Mouse (Mus musculus): ENCODE measurements around the gene Speer4e. TPM values are rescaled to one million over a fixed set of nuclear protein-coding genes. Genes with fewer than 3 reads are reported as not detected.
"Not testable (repeated sequence)": the region's sequence is repeated elsewhere in the genome, so short reads cannot be mapped to it uniquely, and the experiment has no call there.

Gene Speer4e
- total RNA-seq (2021), result not detected
- long read RNA-seq, experiment 1, result 0 reads
- long read RNA-seq, experiment 2, result 0 reads

- DNase-seq (ENCODE audit: low spot score), result not testable (repeated sequence)
Measured at GRCm38 (mm10) chr5:14938329-14938728, at the start of gene Speer4e. Speer4e (minus strand) TSS chr5:14938429.

- not testable (repeated sequence) for DNase-seq (ENCODE audit: low spot score)
Measured at GRCm38 (mm10) chr5:14986649-14987387, 48.6 kb upstream of the Speer4e start.

GRCm38 (mm10) chr5:14978835-14979234 lies 40.6 kb upstream of the Speer4e start, which contains the start of gene Gm10354:
Gm10354 (minus strand) TSS chr5:14978935.
- not testable (repeated sequence) for DNase-seq (ENCODE audit: low spot score)

- DNase-seq (ENCODE audit: low spot score), result not testable (repeated sequence)
Measured at GRCm38 (mm10) chr5:14977368-14977767, 39.1 kb upstream of the Speer4e start.

GRCm38 (mm10) chr5:14975294-14975693 lies 37.1 kb upstream of the Speer4e start:
- not testable (repeated sequence) for DNase-seq (ENCODE audit: low spot score)

- DNase-seq (ENCODE audit: low spot score), result not testable (repeated sequence)
Measured at GRCm38 (mm10) chr5:14972841-14973240, 34.6 kb upstream of the Speer4e start.

GRCm38 (mm10) chr5:14963821-14964220 lies 25.6 kb upstream of the Speer4e start:
- not testable (repeated sequence) for DNase-seq (ENCODE audit: low spot score)

- not testable (repeated sequence) for DNase-seq (ENCODE audit: low spot score)
Measured at GRCm38 (mm10) chr5:14961502-14961901, 23.3 kb upstream of the Speer4e start.

- not testable (repeated sequence) for DNase-seq (ENCODE audit: low spot score)
Measured at GRCm38 (mm10) chr5:14955928-14956706, 17.9 kb upstream of the Speer4e start.

GRCm38 (mm10) chr5:14953587-14953986 lies 15.4 kb upstream of the Speer4e start:
- DNase-seq (ENCODE audit: low spot score), result not testable (repeated sequence)

- DNase-seq (ENCODE audit: low spot score), result not testable (repeated sequence)
Measured at GRCm38 (mm10) chr5:14952749-14953148, 14.5 kb upstream of the Speer4e start.

- not testable (repeated sequence) for DNase-seq (ENCODE audit: low spot score)
Measured at GRCm38 (mm10) chr5:14951822-14952221, 13.6 kb upstream of the Speer4e start.

GRCm38 (mm10) chr5:14947482-14948198 lies 9.4 kb upstream of the Speer4e start:
- not testable (repeated sequence) for DNase-seq (ENCODE audit: low spot score)

- DNase-seq (ENCODE audit: low spot score), result not testable (repeated sequence)
Measured at GRCm38 (mm10) chr5:14945524-14945923, 7.3 kb upstream of the Speer4e start.

GRCm38 (mm10) chr5:14941043-14941442 lies 2.8 kb upstream of the Speer4e start:
- not testable (repeated sequence) for DNase-seq (ENCODE audit: low spot score)

- not testable (repeated sequence) for DNase-seq (ENCODE audit: low spot score)
Measured at GRCm38 (mm10) chr5:14933721-14934120, 4.5 kb downstream of the Speer4e start.

- DNase-seq (ENCODE audit: low spot score), result not testable (repeated sequence)
Measured at GRCm38 (mm10) chr5:14927047-14927446, 11.2 kb downstream of the Speer4e start.

- DNase-seq (ENCODE audit: low spot score), result not testable (repeated sequence)
Measured at GRCm38 (mm10) chr5:14914799-14915198, 23.4 kb downstream of the Speer4e start, which contains the start of gene Gm9758. Gm9758 (minus strand) TSS chr5:14914899.

GRCm38 (mm10) chr5:14914361-14914760 lies 23.9 kb downstream of the Speer4e start:
- not testable (repeated sequence) for DNase-seq (ENCODE audit: low spot score)

- DNase-seq (ENCODE audit: low spot score), result not testable (repeated sequence)
Measured at GRCm38 (mm10) chr5:14903539-14903938, 34.7 kb downstream of the Speer4e start.

- DNase-seq (ENCODE audit: low spot score), result no peak
Measured at GRCm38 (mm10) chr5:14892242-14892641, 46.0 kb downstream of the Speer4e start.

Data from gastrocnemius, adult 18-20 months (tissue).